Mouse (Mus musculus) cerebellum, postnatal 25 days (tissue): Measurements from ENCODE around the gene Ppp1r3c.
A peak's percentile ranks its signal among the peaks of the same experiment; 100 is the strongest.

Source experiments
- DNase-seq, 2 experiments: peaks; one replicate each; pipeline ENCODE4 v3.0.0; 2021; ENCODE audit warnings: mixed read lengths in 2 of 2

The Ppp1r3c gene

GRCm38 (mm10) chr19:36715591-36715990 is 20.9 kb downstream of the Ppp1r3c start:
- no peak for DNase-seq

- DNase-seq: no peak
Observed at GRCm38 (mm10) chr19:36714492-36714891, 22.0 kb downstream of the Ppp1r3c start.

GRCm38 (mm10) chr19:36713092-36713491 is 23.4 kb downstream of the Ppp1r3c start:
- DNase-seq: peak in 1 of 2 experiments; percentile 43

- no peak for DNase-seq
Observed at GRCm38 (mm10) chr19:36706195-36706594, 30.3 kb downstream of the Ppp1r3c start.

- no peak for DNase-seq
Observed at GRCm38 (mm10) chr19:36705286-36706146, 30.9 kb downstream of the Ppp1r3c start.

- DNase-seq: no peak
Observed at GRCm38 (mm10) chr19:36704763-36705162, 31.7 kb downstream of the Ppp1r3c start.

GRCm38 (mm10) chr19:36701809-36702622 is 34.4 kb downstream of the Ppp1r3c start:
- no peak for DNase-seq

- no peak for DNase-seq
Observed at GRCm38 (mm10) chr19:36701366-36701765, 35.1 kb downstream of the Ppp1r3c start.

GRCm38 (mm10) chr19:36700937-36701336 is 35.5 kb downstream of the Ppp1r3c start:
- peak in 1 of 2 experiments; percentile 33 for DNase-seq

GRCm38 (mm10) chr19:36699151-36699550 is 37.3 kb downstream of the Ppp1r3c start:
- DNase-seq: no peak

GRCm38 (mm10) chr19:36698200-36698599 is 38.3 kb downstream of the Ppp1r3c start:
- no peak for DNase-seq

GRCm38 (mm10) chr19:36696601-36697122 is 39.8 kb downstream of the Ppp1r3c start:
- no peak for DNase-seq

- no peak for DNase-seq
Observed at GRCm38 (mm10) chr19:36693530-36693929, 42.9 kb downstream of the Ppp1r3c start.

- DNase-seq: no peak
Observed at GRCm38 (mm10) chr19:36691941-36692340, 44.5 kb downstream of the Ppp1r3c start.

- no peak for DNase-seq
Observed at GRCm38 (mm10) chr19:36691245-36691644, 45.2 kb downstream of the Ppp1r3c start.

- no peak for DNase-seq
Observed at GRCm38 (mm10) chr19:36689205-36689604, 47.2 kb downstream of the Ppp1r3c start.

GRCm38 (mm10) chr19:36687843-36688637 is 48.4 kb downstream of the Ppp1r3c start:
- peak in 1 of 2 experiments; percentile 41 for DNase-seq

- DNase-seq: no peak
Observed at GRCm38 (mm10) chr19:36687044-36687443, 49.4 kb downstream of the Ppp1r3c start.

GRCm38 (mm10) chr19:36686016-36686415 is 50.4 kb downstream of the Ppp1r3c start:
- DNase-seq: no peak

GRCm38 (mm10) chr19:36682560-36682959 is 53.9 kb downstream of the Ppp1r3c start:
- DNase-seq: no peak
